Mouse (Mus musculus) ES-Bruce4 (cell line): ENCODE results near the gene Gm49368. TPM values are rescaled to one million over a fixed set of nuclear protein-coding genes. Genes with fewer than 3 reads are reported as not detected.

Experiments used
- H3K27ac ChIP-seq: 2 replicates; pipeline ENCODE4 v1.5.1; 2012; ENCODE audit warnings: low read length, inconsistent platforms; ENCODE audit not compliant: insufficient read depth
- H3K27me3 ChIP-seq: 2 replicates; pipeline ENCODE4 v1.6.1; 2012; ENCODE audit warnings: mild to moderate bottlenecking, low read length, inconsistent platforms; ENCODE audit not compliant: control insufficient read depth, poor library complexity, insufficient read depth, severe bottlenecking
- H3K36me3 ChIP-seq: 2 replicates; pipeline ENCODE4 v1.6.1; 2012; ENCODE audit warnings: inconsistent platforms, mild to moderate bottlenecking, low read length, moderate library complexity; ENCODE audit not compliant: control insufficient read depth, poor library complexity, insufficient read depth, severe bottlenecking
- H3K4me1 ChIP-seq: one replicate; pipeline ENCODE4 v1.8.1; 2011; ENCODE audit warnings: low read length; ENCODE audit not compliant: control insufficient read depth, insufficient read depth
- H3K4me3 ChIP-seq: 2 replicates; pipeline ENCODE4 v1.5.1; 2011; ENCODE audit warnings: low read depth, mild to moderate bottlenecking, low read length
- H3K9ac ChIP-seq: 2 replicates; pipeline ENCODE4 v1.6.1; 2012; ENCODE audit warnings: low read depth, mild to moderate bottlenecking, inconsistent platforms; ENCODE audit not compliant: poor library complexity, severe bottlenecking
- H3K9me3 ChIP-seq: replicated peaks from 2 replicates; pipeline ENCODE4 v1.6.1; 2012; ENCODE audit warnings: mild to moderate bottlenecking, low read length, inconsistent platforms; ENCODE audit not compliant: control insufficient read depth, poor library complexity, insufficient read depth, severe bottlenecking
- CTCF ChIP-seq: IDR thresholded peaks from one replicate; pipeline ENCODE4 v1.8.1; 2011; ENCODE audit warnings: low read depth, low read length
- EP300 ChIP-seq: IDR thresholded peaks from 2 replicates; pipeline ENCODE4 v1.6.1; 2011; ENCODE audit warnings: low read depth, low read length; ENCODE audit not compliant: insufficient read depth
- POLR2A ChIP-seq: IDR thresholded peaks from one replicate; pipeline ENCODE4 v1.8.1; 2011; ENCODE audit warnings: low read length; ENCODE audit not compliant: insufficient read depth
- polyA plus RNA-seq: library from polyadenylated mRNA; stranded (reverse); fragments of >200 nt; gene quantifications from 2 replicates; pipeline ENCODE4 v1.2.4, GENCODE M21; 2011; ENCODE audit warnings: low read depth; ENCODE audit not compliant: missing spikeins, insufficient read depth, insufficient read length

Gene Gm49368
- polyA plus RNA-seq, 1 experiment: not detected

DNA sequence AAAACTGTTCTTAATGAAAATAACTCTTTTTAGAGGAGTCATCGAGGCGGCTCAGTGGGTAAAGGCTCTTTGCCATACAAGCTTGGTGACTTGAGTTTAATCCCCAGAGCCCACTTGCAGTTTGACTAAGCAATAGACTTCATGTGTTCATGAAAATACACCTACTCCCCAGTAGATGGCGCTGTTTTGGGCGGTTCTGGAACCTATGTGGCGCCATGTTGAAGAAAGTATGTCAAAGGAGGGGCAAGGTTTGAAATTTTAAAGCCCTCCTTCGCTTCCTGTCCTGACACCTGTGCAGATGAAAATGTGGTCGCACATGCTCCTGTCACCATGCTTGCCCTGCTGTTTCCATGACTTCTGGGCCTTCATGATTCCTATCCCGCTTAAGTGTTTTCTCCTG lies 39.5 kb upstream of the Gm49368 start:
- TF ChIP-seq CTCF (peak; percentile 20), POLR2A (no peak)
- H3K36me3 ChIP-seq: no peaks in the 10 kb centered on the region
- no peak overlapping the region for H3K9ac ChIP-seq
- H3K27ac ChIP-seq: no peak overlapping the region
- H3K4me3 ChIP-seq: no peak overlapping the region
- no peaks in the 10 kb centered on the region for H3K27me3 ChIP-seq
- no peaks in the 10 kb centered on the region for H3K4me1 ChIP-seq
- H3K9me3 ChIP-seq: no peaks in the 10 kb centered on the region

DNA sequence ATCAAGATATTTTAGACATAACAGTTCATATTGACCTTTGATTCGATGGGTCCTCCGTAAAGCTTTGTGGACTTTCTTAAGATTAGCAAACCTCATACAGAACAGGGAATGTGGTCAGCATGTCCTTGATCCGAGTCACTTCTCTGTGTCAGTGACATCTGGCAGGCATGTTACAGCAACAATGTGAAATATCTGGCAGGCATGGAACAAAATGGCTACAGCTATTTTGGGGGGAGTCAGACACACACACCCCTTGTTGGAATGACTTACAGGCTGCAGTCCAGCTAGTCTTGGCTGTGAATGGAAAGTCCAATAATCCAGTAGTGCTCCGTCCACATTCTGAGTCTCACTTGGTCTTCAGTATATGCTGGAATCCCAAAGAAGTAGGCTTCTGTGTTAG lies 38.9 kb upstream of the Gm49368 start:
- Histone ChIP-seq H3K36me3 (no peaks in the 10 kb centered on the region), H3K27ac (no peak overlapping the region), H3K4me1 (no peaks in the 10 kb centered on the region), H3K9me3 (no peaks in the 10 kb centered on the region), H3K4me3 (no peak overlapping the region), H3K27me3 (no peaks in the 10 kb centered on the region), H3K9ac (no peak overlapping the region)
- TF ChIP-seq EP300 (no peak), CTCF (no peak), POLR2A (no peak)

- H3K9ac ChIP-seq: no peak overlapping the region
- no peaks in the 10 kb centered on the region for H3K27me3 ChIP-seq
- no peaks in the 10 kb centered on the region for H3K36me3 ChIP-seq
- no peak overlapping the region for H3K27ac ChIP-seq
- TF ChIP-seq POLR2A (no peak), EP300 (no peak), CTCF (no peak)
- H3K4me3 ChIP-seq: no peak overlapping the region
- H3K9me3 ChIP-seq: no peaks in the 10 kb centered on the region
- H3K4me1 ChIP-seq: no peaks in the 10 kb centered on the region
Observed at GRCm38 (mm10) chr7:128024364-128024763, 38.1 kb upstream of the Gm49368 start.

GRCm38 (mm10) chr7:128024932-128025331 lies 37.6 kb upstream of the Gm49368 start:
- Histone ChIP-seq H3K9me3 (no peaks in the 10 kb centered on the region), H3K27me3 (no peaks in the 10 kb centered on the region), H3K4me1 (no peaks in the 10 kb centered on the region), H3K36me3 (no peaks in the 10 kb centered on the region), H3K4me3 (no peak overlapping the region), H3K9ac (no peak overlapping the region), H3K27ac (no peak overlapping the region)
- TF ChIP-seq POLR2A (no peak), CTCF (no peak), EP300 (no peak)

- H3K9me3 ChIP-seq: no peaks in the 10 kb centered on the region
Observed at GRCm38 (mm10) chr7:128025381-128025780, 37.1 kb upstream of the Gm49368 start.

GRCm38 (mm10) chr7:128031403-128031976 lies 31.0 kb upstream of the Gm49368 start:
- TF ChIP-seq EP300 (no peak), CTCF (no peak), POLR2A (no peak)
- no peak overlapping the region for H3K4me3 ChIP-seq
- no peaks in the 10 kb centered on the region for H3K9me3 ChIP-seq

More at GRCm38 (mm10) chr7:128025381-128025780, 37.1 kb upstream of the Gm49368 start:
- no peaks in the 10 kb centered on the region for H3K36me3 ChIP-seq
- no peak overlapping the region for H3K27ac ChIP-seq
- no peak overlapping the region for H3K9ac ChIP-seq
- H3K4me1 ChIP-seq: no peaks in the 10 kb centered on the region
- no peaks in the 10 kb centered on the region for H3K27me3 ChIP-seq
- TF ChIP-seq CTCF (no peak), POLR2A (no peak), EP300 (no peak)
- H3K4me3 ChIP-seq: no peak overlapping the region

More at GRCm38 (mm10) chr7:128031403-128031976, 31.0 kb upstream of the Gm49368 start:
- Histone ChIP-seq H3K36me3 (no peaks in the 10 kb centered on the region), H3K27ac (no peak overlapping the region), H3K27me3 (no peaks in the 10 kb centered on the region), H3K4me1 (no peaks in the 10 kb centered on the region), H3K9ac (no peak overlapping the region)
